Mouse (Mus musculus): ENCODE data around the gene Dmrt1. TPM values are rescaled to one million over a fixed set of nuclear protein-coding genes. Genes with fewer than 3 reads are reported as not detected.

Dmrt1 gene
- total RNA-seq, 2 experiments from 2014 or later, result not detected

DNA sequence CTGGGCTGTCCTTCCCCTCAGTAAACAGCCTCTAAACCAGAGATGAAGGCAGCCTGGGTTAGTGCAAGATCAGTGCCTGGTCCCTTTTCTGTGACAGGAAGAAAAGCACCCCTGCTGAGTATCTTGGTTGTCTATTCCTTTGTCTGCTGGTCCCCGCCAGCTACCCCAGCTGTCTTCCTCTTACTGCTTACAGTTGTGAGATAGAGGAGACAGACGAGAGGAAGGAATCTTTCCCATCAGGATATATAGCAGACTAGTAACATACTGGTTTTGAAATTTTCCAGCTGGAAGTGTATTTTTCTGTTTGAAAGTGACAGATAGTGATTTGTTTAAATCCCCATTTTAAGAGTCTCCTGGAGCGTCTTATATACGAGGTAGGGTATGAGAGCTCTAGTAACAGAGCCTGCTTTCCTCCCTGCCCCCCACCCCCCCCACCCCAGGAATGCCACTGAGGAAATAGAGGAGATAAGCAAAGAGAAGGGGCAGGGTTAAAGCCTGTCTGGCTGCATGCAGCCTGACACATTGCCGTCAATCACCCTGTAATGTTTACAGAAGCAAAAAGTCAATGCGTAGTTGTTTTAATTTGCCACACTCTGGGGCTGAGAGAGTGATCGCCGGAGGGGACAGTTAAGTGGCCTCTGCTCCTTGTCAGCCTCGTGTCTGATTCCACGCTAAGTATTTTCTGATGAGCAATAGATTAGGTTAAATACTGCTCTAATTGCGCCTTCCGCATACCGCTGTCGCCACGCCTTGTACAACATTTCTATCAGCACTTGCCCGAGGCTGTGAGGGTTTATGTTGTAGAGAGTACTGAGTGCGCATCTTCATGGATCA lies 69.8 kb downstream of the Dmrt1 start:
- TF ChIP-seq CTCF (IDR thresholded peaks at IDR 0.05), result no peak
- no peak for DNase-seq (ENCODE audit: extremely low spot score in 1 of 2, low spot score in 2 of 2)
- H3K4me3 ChIP-seq, result no peak overlapping the region
- intact Hi-C loops (cut with DNase I), result no loop called here
- H3K27ac ChIP-seq, result no peak overlapping the region

DNA sequence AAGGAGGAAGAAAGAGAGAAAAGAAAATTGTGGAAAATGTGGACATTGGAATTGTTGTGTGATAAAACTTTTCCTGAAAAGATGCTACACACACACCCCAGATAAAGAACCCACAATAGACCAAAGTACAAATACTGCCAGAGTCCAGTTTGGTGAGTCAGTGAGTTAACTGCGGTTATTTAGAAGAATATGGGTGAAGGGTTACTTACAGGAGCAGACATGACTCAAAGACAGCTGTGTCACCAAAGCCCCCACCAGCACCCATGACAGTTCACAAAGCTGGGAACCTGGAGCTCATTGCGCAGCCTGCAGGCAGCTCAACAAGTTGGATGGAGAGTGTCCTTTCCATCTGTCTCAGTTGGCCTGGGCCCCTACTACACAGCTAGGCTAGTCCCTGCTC lies 72.9 kb downstream of the Dmrt1 start:
- TF ChIP-seq CTCF (IDR thresholded peaks at IDR 0.05), result no peak
- intact Hi-C loops (cut with DNase I), result no loop called here
- Histone ChIP-seq H3K27ac (no peak overlapping the region), H3K4me3 (no peak overlapping the region)
- DNase-seq (ENCODE audit: extremely low spot score in 1 of 2, low spot score in 2 of 2), result no peak

- no peak overlapping the region for H3K4me3 ChIP-seq
- no peak; the same call in 1 of the 2 replicates for TF ChIP-seq CTCF (IDR thresholded peaks at IDR 0.05)
- intact Hi-C loops (cut with DNase I), result no loop called here
- DNase-seq (ENCODE audit: extremely low spot score in 1 of 2, low spot score in 2 of 2), result no peak
- no peak overlapping the region for H3K27ac ChIP-seq
These were observed 74.0 kb downstream of the Dmrt1 start for GRCm38 (mm10) chr19:25579440-25579839.

DNA sequence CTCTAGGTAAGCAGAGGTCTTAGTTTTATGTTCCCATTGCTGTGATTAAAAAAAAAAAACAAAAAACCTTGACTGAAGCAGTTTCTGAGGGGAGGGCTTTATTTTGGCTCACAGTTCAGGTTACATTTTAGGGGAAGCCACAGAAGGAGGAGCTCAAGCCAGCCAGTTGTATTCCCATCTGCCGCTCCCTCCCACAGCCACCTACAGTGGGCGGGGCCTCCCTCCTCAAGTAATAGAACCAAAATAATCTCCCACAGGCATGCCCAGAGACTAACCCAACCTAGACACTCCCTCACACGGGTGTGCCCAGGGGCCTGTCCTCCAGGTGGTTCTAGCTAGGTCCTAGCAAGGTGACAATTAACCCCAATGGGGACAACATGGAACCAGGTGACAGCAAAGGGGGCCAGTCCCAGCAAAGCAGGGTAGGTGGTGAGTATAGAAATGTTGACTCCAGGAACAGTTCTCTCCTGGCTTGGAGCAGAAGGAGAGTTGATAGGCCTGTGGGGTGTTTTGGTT lies 92.4 kb downstream of the Dmrt1 start:
- intact Hi-C loops (cut with DNase I), result no loop called here
- DNase-seq (ENCODE audit: extremely low spot score in 1 of 2, low spot score in 2 of 2), result no peak
- Histone ChIP-seq H3K4me3 (no peak overlapping the region), H3K27ac (no peak overlapping the region)
- TF ChIP-seq CTCF (IDR thresholded peaks at IDR 0.05), result no peak

DNA sequence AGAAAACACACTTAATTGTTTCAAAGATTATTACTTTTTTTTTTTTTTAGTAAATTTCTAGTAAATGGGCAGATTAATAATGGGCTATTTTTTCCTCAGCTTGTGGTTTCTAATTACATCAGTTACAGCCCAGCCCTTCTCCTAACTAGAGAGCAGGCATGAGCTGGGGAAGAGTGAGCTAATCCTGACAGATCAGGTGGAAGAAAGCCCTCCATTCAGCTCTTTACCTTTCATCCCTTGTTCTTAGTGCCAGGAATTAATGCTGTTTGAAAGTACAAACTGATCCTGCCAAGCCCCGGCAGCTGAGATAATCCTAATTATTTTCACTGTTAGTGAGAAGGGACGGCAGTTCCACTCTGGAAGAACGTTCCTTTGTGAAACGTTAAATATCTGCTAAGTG lies 93.2 kb downstream of the Dmrt1 start:
- Histone ChIP-seq H3K4me3 (no peak overlapping the region), H3K27ac (no peak overlapping the region)
- intact Hi-C loops (cut with DNase I), result no loop called here
- no peak for DNase-seq (ENCODE audit: extremely low spot score in 1 of 2, low spot score in 2 of 2)
- TF ChIP-seq CTCF (IDR thresholded peaks at IDR 0.05), result no peak

- TF ChIP-seq CTCF (IDR thresholded peaks at IDR 0.05), result no peak
- no peak for DNase-seq (ENCODE audit: extremely low spot score in 1 of 2, low spot score in 2 of 2)
- Histone ChIP-seq H3K4me3 (no peak overlapping the region), H3K27ac (no peak overlapping the region)
- intact Hi-C loops (cut with DNase I), result loop anchor here (5.0 kb wide), 1 partner anchor 705 kb away; no protein-coding TSS in a partner anchor
These were observed 96.5 kb downstream of the Dmrt1 start for GRCm38 (mm10) chr19:25601966-25602365.

DNA sequence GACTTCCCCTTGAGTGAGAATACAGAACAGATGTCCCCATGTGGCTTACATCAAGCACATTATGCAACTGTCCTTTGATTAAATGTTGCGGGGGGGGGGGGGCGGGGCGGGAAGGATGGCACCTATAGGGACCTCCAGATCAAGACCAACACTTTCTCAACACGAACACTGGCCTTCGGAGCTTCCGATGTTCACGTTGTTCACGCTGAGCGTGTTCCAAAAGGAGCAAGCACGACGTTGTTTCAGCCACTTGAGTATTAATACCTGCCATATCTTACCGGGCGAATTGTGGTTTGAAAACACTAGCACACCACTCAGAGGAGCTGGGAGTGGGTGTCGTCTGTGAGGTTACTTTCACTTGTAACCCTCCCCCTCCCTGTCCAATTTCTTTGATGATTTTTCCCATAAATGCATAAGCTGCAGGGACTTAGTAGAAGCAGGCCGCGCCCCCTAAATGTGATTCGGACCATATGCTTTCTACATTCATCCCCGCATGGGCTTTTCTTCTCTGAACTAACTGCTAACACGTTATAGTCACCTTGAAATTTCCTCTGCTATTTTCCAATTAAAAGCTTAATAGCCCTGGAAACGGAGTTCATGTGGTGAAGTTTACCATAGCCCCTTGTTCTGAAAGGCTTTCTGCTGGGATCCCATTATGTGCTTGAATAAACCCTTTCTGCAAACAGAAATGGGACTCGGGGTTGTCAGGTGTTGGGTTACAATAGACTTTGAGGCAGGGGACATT lies 102.2 kb downstream of the Dmrt1 start:
- no peak overlapping the region for H3K27ac ChIP-seq
- no peak for DNase-seq (ENCODE audit: extremely low spot score in 1 of 2, low spot score in 2 of 2)
- intact Hi-C loops (cut with DNase I), result loop anchor here (5.0 kb wide), 1 partner anchor 100 kb away; the partner anchor contains the start of gene Dmrt1
- H3K4me3 ChIP-seq, result no peak overlapping the region
- no peak for TF ChIP-seq CTCF (IDR thresholded peaks at IDR 0.05)

DNA sequence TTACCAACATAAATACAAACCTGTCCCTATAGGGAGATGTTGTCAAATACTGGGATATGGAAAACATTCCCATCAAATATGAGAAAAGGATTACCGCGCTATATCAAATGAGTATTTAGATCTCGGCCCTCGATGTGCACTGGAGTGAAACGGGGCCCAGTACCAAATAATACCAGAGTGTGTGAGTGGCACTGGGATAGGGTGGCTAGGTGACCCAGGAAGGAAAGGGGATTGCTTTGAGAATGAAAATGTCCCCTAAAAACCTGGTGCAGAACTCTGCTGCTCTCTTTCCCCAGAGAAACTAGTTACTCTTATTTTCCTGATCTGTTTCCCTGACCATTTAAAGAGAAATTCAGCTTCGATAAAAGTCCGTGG lies 102.8 kb downstream of the Dmrt1 start:
- intact Hi-C loops (cut with DNase I), result loop anchor here (5.0 kb wide), 1 partner anchor 101 kb away; the partner anchor contains the start of gene Dmrt1
- DNase-seq (ENCODE audit: extremely low spot score in 1 of 2, low spot score in 2 of 2), result no peak
- no peak overlapping the region for H3K27ac ChIP-seq
- H3K4me3 ChIP-seq, result no peak overlapping the region
- no peak for TF ChIP-seq CTCF (IDR thresholded peaks at IDR 0.05)

GRCm38 (mm10) chr19:25608961-25609850 lies 103.8 kb downstream of the Dmrt1 start:
- intact Hi-C loops (cut with DNase I), result loop anchor here (5.0 kb wide), 1 partner anchor 102 kb away; the partner anchor contains the start of gene Dmrt1
- Histone ChIP-seq H3K4me3 (no peak overlapping the region), H3K27ac (no peak overlapping the region)
- DNase-seq (ENCODE audit: extremely low spot score in 1 of 2, low spot score in 2 of 2), result no peak
- TF ChIP-seq CTCF (IDR thresholded peaks at IDR 0.05), result no peak

GRCm38 (mm10) chr19:25610015-25610410 lies 104.6 kb downstream of the Dmrt1 start, which contains the start of gene Dmrt3:
Dmrt3 (plus strand) TSS chr19:25610301.
- intact Hi-C loops (cut with DNase I), result loop anchor here (2.0 kb wide), 1 partner anchor 63 kb away; the partner anchor contains the start of gene Dmrt2
- DNase-seq (ENCODE audit: extremely low spot score in 1 of 2, low spot score in 2 of 2), result no peak
- no peak for TF ChIP-seq CTCF (IDR thresholded peaks at IDR 0.05)
- Histone ChIP-seq H3K4me3 (peak within 1 kb of the TSS; percentile 32), H3K27ac (no peak within 1 kb of the TSS)
